ENCODE assay signal across 26 mouse cellular contexts in genomic region chr11:67221803-67222202, GRCm38 (mm10). TPM values are rescaled to one million over a fixed set of nuclear protein-coding genes. Genes with fewer than 3 reads are reported as not detected.
"Had no signal": no experiment of that assay in that cellular context is flagged by ENCODE, and none has a peak within 500 bp of the region (broad histone marks: within the 10 kb centered on the region; RNA-seq: fewer than 3 reads in every experiment).

No protein-coding gene starts in this region.

- H3K36me3 ChIP-seq: intestine, embryonic 15.5 days; limb, embryonic 12.5 days; limb, embryonic 15.5 days; midbrain, embryonic 12.5 days; midbrain, embryonic 15.5 days; neural tube, embryonic 12.5 days had no signal

- DNase-seq: kidney, adult 11 months; kidney, adult 9 months; kidney, postnatal 14 days; kidney, postnatal 4 days; left cerebral cortex, postnatal 4 days; liver, postnatal 0 days; lung, embryonic 14.5 days; right cerebral cortex, postnatal 4 days; thymus, postnatal 25 days had no signal

- H3K27me3 ChIP-seq: intestine, embryonic 15.5 days; limb, embryonic 12.5 days; limb, embryonic 15.5 days; midbrain, embryonic 12.5 days; midbrain, embryonic 15.5 days; neural tube, embryonic 12.5 days had no signal

- H3K4me1 ChIP-seq: intestine, embryonic 15.5 days; limb, embryonic 12.5 days; limb, embryonic 15.5 days; midbrain, embryonic 12.5 days; midbrain, embryonic 15.5 days; neural tube, embryonic 12.5 days had no signal

- ATAC-seq: intestine, embryonic 15.5 days; liver, postnatal 0 days; lung, postnatal 0 days; midbrain, embryonic 15.5 days had no signal

- H3K4me3 ChIP-seq: intestine, embryonic 15.5 days; layer of hippocampus, adult 2 months; limb, embryonic 12.5 days; limb, embryonic 15.5 days; midbrain, embryonic 12.5 days; midbrain, embryonic 15.5 days; neural tube, embryonic 12.5 days had no signal

- H3K4me2 ChIP-seq: intestine, embryonic 15.5 days; limb, embryonic 12.5 days; limb, embryonic 15.5 days; liver, embryonic 11.5 days; lung, embryonic 14.5 days; midbrain, embryonic 12.5 days; midbrain, embryonic 15.5 days; neural tube, embryonic 12.5 days had no signal

- H3K9me3 ChIP-seq: intestine, embryonic 15.5 days; limb, embryonic 12.5 days; limb, embryonic 15.5 days; midbrain, embryonic 12.5 days; midbrain, embryonic 15.5 days; neural tube, embryonic 12.5 days had no signal

- H3K9ac ChIP-seq: intestine, embryonic 15.5 days; limb, embryonic 12.5 days; limb, embryonic 15.5 days; liver, embryonic 14.5 days; liver, postnatal 0 days; lung, embryonic 14.5 days; midbrain, embryonic 12.5 days; midbrain, embryonic 15.5 days; neural tube, embryonic 12.5 days had no signal

- H3K27ac ChIP-seq: intestine, embryonic 15.5 days; layer of hippocampus, adult 2 months; limb, embryonic 12.5 days; limb, embryonic 15.5 days; liver, embryonic 14.5 days; macrophage; midbrain, embryonic 12.5 days; midbrain, embryonic 15.5 days; neural tube, embryonic 12.5 days; stomach, postnatal 0 days had no signal

RNA-seq across cellular contexts. Expression of gene Myh4, which starts 16.0 kb away (rescaled TPM):
- total RNA-seq: megakaryocyte, adult 5-6 weeks; neutrophil, adult 5-6 weeks had no signal
- polyA plus RNA-seq: kidney, embryonic 16.5 days; liver, embryonic 11.5 days; liver, embryonic 14.5 days; liver, postnatal 0 days; lung, embryonic 14.5 days; lung, postnatal 0 days; macrophage; stomach, embryonic 14.5 days; stomach, postnatal 0 days had no signal

RNA-seq across cellular contexts. Expression of gene Myh1, which starts 22.0 kb away (rescaled TPM):
- total RNA-seq: megakaryocyte, adult 5-6 weeks; neutrophil, adult 5-6 weeks had no signal
- polyA plus RNA-seq: intestine, embryonic 15.5 days; lung, embryonic 14.5 days; lung, postnatal 0 days; macrophage; midbrain, embryonic 12.5 days; neural tube, embryonic 12.5 days had no signal

RNA-seq across cellular contexts. Expression of gene Myh2, which starts 51.0 kb away (rescaled TPM):
- total RNA-seq: megakaryocyte, adult 5-6 weeks; neutrophil, adult 5-6 weeks had no signal
- polyA plus RNA-seq: intestine, embryonic 15.5 days; kidney, embryonic 16.5 days; liver, embryonic 11.5 days; liver, embryonic 14.5 days; liver, postnatal 0 days; lung, embryonic 14.5 days; lung, postnatal 0 days; macrophage; stomach, embryonic 14.5 days; thymus, postnatal 0 days had no signal

RNA-seq across cellular contexts. Expression of gene Myh8, which starts 55.1 kb away (rescaled TPM):
- total RNA-seq: megakaryocyte, adult 5-6 weeks; neutrophil, adult 5-6 weeks had no signal
- polyA plus RNA-seq: liver, embryonic 11.5 days; macrophage had no signal
